Mouse (Mus musculus) limb, embryonic 13.5 days (tissue): ENCODE measurements around the gene Bloc1s5. TPM values are rescaled to one million over a fixed set of nuclear protein-coding genes. Genes with fewer than 3 reads are reported as not detected.
A peak's percentile ranks its signal among the peaks of the same experiment; 100 is the strongest.
"Not testable (repeated sequence)": the region's sequence is repeated elsewhere in the genome, so short reads cannot be mapped to it uniquely, and the experiment has no call there.

Experiments used
- ATAC-seq: fragments of 200-750 bp; cut with Nextera tagmentation; 2 replicates; pipeline ENCODE4 v1.8.0; 2017; ENCODE audit warnings: low read depth, moderate number of reproducible peaks, moderate TSS enrichment; ENCODE audit not compliant: low FRiP score
- H3K27ac ChIP-seq: fragments of 300-500 bp; sonication (generic); 2 replicates; pipeline ENCODE4 v1.5.1; 2015; ENCODE audit warnings: inconsistent platforms, mild to moderate bottlenecking, moderate library complexity
- H3K27me3 ChIP-seq: fragments of 300-500 bp; sonication (generic); 2 replicates; pipeline ENCODE4 v1.6.1; 2015; ENCODE audit warnings: mild to moderate bottlenecking, inconsistent platforms
- H3K36me3 ChIP-seq: fragments of 300-500 bp; sonication (generic); 2 replicates; pipeline ENCODE4 v1.6.1; 2015; ENCODE audit warnings: inconsistent platforms, mild to moderate bottlenecking, moderate library complexity
- H3K4me1 ChIP-seq: fragments of 300-500 bp; sonication (generic); 2 replicates; pipeline ENCODE4 v1.6.1; 2015; ENCODE audit warnings: inconsistent platforms
- H3K4me2 ChIP-seq: fragments of 300-500 bp; sonication (generic); replicated peaks from 2 replicates; pipeline ENCODE4 v1.6.1; 2015; ENCODE audit warnings: inconsistent platforms, mild to moderate bottlenecking, moderate library complexity
- H3K4me3 ChIP-seq: fragments of 300-500 bp; sonication (generic); 2 replicates; pipeline ENCODE4 v1.5.1; 2015; ENCODE audit warnings: moderate library complexity, mild to moderate bottlenecking, inconsistent platforms
- H3K9ac ChIP-seq: fragments of 300-500 bp; sonication (generic); 2 replicates; pipeline ENCODE4 v1.6.1; 2015; ENCODE audit warnings: mild to moderate bottlenecking, inconsistent platforms
- H3K9me3 ChIP-seq: fragments of 300-500 bp; sonication (generic); 2 replicates; pipeline ENCODE4 v1.6.1; 2016; ENCODE audit warnings: inconsistent platforms
- WGBS: fragments of 180-500 bp; shearing (Covaris S2); methylation state at CpG from one replicate; pipeline ENCODE4 v1.1.7; 2015; 5-methylcytosine and 5-hydroxymethylcytosine counted together
- polyA plus RNA-seq: library from polyadenylated mRNA; unstranded; fragments of >200 nt; fragmentation: Nextera tagmentation; extraction: Ambion mirVana; gene quantifications from 2 replicates; pipeline ENCODE4 v1.2.1, GENCODE M21; 2015

The Bloc1s5 gene
- polyA plus RNA-seq, 1 experiment from 2014 or later: 22.8 TPM

DNA sequence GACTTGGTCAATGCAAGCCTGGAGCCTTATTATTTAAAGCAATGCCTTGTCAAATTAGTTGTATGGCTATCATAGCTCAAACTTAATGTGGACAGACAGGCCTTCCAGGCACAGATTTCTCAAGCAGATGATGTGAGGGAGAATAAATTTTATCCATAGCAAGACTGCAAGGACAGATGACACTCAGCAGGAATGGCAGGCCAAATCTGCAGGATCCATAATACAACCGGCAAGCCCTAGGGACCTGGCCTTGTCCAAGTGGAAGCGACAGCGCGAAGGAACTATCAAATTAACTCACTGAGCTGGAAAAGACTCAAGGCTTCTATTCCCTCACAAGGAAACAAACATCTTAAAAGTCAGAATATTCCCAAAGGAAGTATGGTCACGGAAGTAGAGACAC, 6.1 kb upstream of the Bloc1s5 start:
- no peaks in the 10 kb centered on the region for H3K4me1 ChIP-seq
- 91% methylated on average over 5 of the region's 5 CpGs for WGBS
- no peak overlapping the region for H3K4me3 ChIP-seq
- no peaks in the 10 kb centered on the region for H3K27me3 ChIP-seq
- H3K9ac ChIP-seq: no peak overlapping the region
- ATAC-seq: no peak
- peaks cover 23% of the 10 kb centered on the region for H3K36me3 ChIP-seq
- peaks cover 4% of the 10 kb centered on the region; the same call in 1 of the 2 replicates for H3K9me3 ChIP-seq
- H3K27ac ChIP-seq: no peak overlapping the region
- H3K4me2 ChIP-seq: no peak overlapping the region

DNA sequence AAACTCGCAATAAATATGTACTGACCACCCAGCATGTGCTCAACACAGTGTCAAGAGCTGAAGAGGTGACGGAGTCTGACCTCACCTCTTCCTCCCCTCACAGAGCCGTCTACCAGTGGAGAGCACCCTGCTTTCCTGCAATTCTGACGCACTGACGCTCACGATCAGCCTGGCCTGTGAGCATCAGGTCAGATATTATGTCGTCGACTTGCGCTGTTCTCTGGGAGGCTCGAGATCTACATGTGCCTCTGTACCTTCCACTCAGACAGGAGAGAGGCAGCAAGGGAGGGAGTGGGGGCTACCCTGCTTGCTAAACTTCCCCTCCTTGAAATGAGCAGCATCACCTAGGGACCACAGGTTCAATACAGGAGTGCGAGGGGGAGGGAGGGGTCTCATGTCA, 3.8 kb upstream of the Bloc1s5 start:
- no peak overlapping the region for H3K27ac ChIP-seq
- no peaks in the 10 kb centered on the region for H3K27me3 ChIP-seq
- H3K4me3 ChIP-seq: no peak overlapping the region
- 79% methylated on average over 11 of the region's 11 CpGs for WGBS
- H3K9ac ChIP-seq: no peak overlapping the region
- H3K4me2 ChIP-seq: no peak overlapping the region
- peaks cover 3% of the 10 kb centered on the region; the same call in 1 of the 2 replicates for H3K9me3 ChIP-seq
- peaks cover 4% of the 10 kb centered on the region for H3K36me3 ChIP-seq
- no peak for ATAC-seq
- H3K4me1 ChIP-seq: peaks cover 6% of the 10 kb centered on the region; the same call in 1 of the 2 replicates

DNA sequence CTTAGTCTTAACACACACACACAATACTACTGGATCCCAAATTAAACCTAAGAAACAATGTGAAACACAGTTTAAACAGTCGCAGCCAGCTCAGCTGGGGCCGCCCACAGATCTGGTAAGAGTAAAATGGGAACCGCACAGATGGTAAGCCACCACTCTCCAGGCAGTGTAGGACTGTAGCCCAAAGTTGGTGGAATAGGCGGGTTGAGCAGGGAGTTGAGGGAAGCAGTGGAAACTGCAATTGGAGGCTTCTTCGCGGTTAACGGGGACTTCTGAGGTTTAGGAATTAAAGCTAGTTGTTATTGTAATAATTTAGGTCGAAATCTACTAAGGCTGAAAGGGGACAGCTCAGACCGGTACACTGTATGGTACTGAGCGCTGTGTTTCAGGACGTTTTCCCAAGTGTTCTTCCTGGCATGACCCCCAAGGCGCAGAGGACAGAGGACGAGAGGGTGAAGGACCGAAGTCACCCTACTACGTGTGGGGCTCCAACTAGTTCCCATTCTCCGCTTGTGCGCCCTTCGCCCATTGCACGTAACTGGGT, 581 bp downstream of the Bloc1s5 start:
- H3K36me3 ChIP-seq: peaks cover 6% of the 10 kb centered on the region
- no peaks in the 10 kb centered on the region for H3K27me3 ChIP-seq
- ATAC-seq: peak; percentile 75
- peak overlapping the region; percentile 71 for H3K4me2 ChIP-seq
- peak overlapping the region; percentile 69 for H3K4me3 ChIP-seq
- WGBS: 1% methylated on average over 19 of the region's 19 CpGs
- H3K27ac ChIP-seq: no peak overlapping the region; the same call in 1 of the 2 replicates
- no peaks in the 10 kb centered on the region for H3K9me3 ChIP-seq
- peak overlapping the region; percentile 76 for H3K9ac ChIP-seq
- peaks cover 6% of the 10 kb centered on the region; the same call in 1 of the 2 replicates for H3K4me1 ChIP-seq

DNA sequence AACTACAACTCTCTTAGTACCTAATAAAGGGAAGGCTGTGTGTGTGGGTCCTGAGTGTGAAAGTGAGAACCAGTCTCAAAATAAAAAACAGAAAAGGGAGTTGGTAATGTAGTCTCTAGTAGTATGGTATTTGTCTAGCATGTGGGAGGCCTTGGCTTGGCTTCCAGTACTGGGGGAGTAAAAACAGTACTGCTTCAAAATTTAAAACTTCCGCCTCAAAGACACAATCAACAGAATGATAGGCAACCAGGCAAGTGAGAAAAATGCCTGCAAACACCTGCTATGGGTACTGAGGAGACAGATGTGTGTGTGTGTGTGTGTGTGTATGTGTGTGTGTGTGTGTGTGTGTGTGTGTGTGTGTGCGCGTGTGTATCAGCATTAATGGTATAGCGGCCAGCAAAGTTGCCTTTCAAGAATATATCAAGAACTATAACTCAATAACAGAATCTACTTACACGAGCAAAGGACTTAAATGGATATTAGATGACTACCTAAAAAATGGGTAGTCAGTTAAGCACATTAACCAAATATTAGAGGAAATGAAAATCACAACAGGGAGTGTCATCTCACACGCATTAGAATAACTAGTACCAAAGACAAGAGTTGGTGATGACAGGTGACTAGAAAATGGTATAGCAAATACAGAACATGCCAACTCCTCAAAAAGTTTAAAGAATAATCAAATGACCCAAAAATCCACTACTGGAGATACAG, 1.5 kb downstream of the Bloc1s5 start:
- Histone ChIP-seq H3K9ac (peak overlapping the region; percentile 76; the same call in 1 of the 2 replicates), H3K27ac (no peak overlapping the region), H3K36me3 (peaks cover 9% of the 10 kb centered on the region), H3K4me1 (peaks cover 6% of the 10 kb centered on the region; the same call in 1 of the 2 replicates), H3K27me3 (no peaks in the 10 kb centered on the region), H3K9me3 (no peaks in the 10 kb centered on the region), H3K4me2 (peak overlapping the region; percentile 71), H3K4me3 (peak overlapping the region; percentile 69)
- 93% methylated on average over 6 of the region's 6 CpGs for WGBS
- no peak for ATAC-seq

DNA sequence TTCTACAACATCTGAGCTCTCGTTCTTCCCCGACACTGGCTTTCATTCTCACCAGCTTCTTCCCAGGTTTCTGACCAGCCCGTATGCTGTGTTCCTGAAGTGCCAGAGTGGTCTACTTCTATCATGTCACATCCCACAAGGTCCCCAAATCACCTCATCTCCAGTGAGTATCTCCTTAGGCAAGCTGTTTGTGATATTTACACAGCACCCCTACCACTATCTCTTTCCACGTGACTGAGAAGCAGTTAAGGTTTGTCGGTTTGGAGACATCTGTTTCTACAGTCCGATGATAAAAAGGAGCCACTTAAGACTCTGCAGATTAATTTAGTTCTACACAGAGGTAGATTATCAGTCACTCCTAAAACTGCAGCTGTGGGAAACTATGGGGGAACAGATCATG, 2.4 kb downstream of the Bloc1s5 start:
- H3K27ac ChIP-seq: no peak overlapping the region
- no peaks in the 10 kb centered on the region for H3K27me3 ChIP-seq
- ATAC-seq: no peak
- no peak overlapping the region for H3K9ac ChIP-seq
- 91% methylated on average over 6 of the region's 6 CpGs for WGBS
- H3K4me1 ChIP-seq: peaks cover 6% of the 10 kb centered on the region; the same call in 1 of the 2 replicates
- no peak overlapping the region for H3K4me2 ChIP-seq
- H3K9me3 ChIP-seq: no peaks in the 10 kb centered on the region
- H3K4me3 ChIP-seq: no peak overlapping the region
- peaks cover 9% of the 10 kb centered on the region for H3K36me3 ChIP-seq

DNA sequence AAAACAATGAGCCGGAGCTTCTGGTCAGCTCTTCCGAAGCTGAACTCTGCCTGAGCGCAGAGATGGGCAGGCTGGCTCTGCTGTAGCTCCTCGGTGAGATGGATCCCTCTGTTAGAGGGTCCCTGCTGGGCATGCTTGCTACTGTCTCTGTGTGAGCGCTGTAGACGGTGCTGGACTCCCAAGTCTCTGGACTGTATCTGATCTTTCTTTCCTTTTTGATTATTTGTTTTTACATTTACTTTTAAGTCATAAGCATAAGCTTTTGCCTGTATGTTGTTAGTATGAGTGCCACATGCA, 8.7 kb downstream of the Bloc1s5 start:
- WGBS: 46% methylated on average over 6 of the region's 6 CpGs
- ATAC-seq: no peak

DNA sequence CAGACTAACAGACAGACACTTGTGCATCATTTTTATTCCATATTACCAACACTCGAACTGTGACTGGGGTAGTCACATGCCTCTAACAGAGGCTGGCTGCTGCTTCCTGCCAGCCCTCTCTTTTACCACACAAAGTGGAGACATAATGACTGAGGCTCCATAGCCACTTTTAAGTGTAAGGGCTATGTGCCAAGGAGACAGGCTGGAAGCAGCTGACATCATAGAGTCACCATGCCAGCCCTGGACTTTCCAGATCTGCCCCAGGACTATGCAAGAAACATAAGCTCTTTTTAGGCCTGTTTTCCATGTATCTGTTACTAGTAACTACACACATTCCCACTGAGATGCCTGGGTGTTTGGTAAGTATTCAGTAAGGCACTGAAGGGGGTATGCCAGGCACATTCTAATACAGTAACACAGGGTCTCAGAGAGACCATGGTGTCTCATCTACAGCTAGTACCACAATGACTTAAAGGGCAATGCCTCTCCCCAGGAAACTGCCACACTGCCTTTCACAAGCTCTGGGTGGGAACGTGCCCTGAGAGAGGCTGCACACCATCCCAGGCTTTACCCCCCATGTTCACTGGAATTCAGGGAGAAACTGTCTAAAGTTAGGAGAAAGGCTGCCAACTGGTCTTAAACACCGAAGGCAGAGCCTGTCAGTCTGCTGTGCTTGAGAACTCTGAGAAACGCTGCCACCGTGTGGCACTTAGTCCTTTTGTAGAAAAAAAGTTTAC, 9.2 kb downstream of the Bloc1s5 start:
- Histone ChIP-seq H3K27me3 (no peaks in the 10 kb centered on the region), H3K4me1 (no peaks in the 10 kb centered on the region), H3K27ac (no peak overlapping the region), H3K9me3 (no peaks in the 10 kb centered on the region), H3K9ac (no peak overlapping the region), H3K36me3 (peaks cover 20% of the 10 kb centered on the region), H3K4me3 (no peak overlapping the region), H3K4me2 (no peak overlapping the region)
- 22% methylated on average over 5 of the region's 5 CpGs for WGBS
- no peak for ATAC-seq

More for the DNA sequence above, 8.7 kb downstream of the Bloc1s5 start:
- Histone ChIP-seq H3K4me2 (no peak overlapping the region), H3K9me3 (no peaks in the 10 kb centered on the region), H3K36me3 (peaks cover 20% of the 10 kb centered on the region), H3K27me3 (no peaks in the 10 kb centered on the region), H3K9ac (no peak overlapping the region), H3K27ac (no peak overlapping the region), H3K4me1 (no peaks in the 10 kb centered on the region), H3K4me3 (no peak overlapping the region)

DNA sequence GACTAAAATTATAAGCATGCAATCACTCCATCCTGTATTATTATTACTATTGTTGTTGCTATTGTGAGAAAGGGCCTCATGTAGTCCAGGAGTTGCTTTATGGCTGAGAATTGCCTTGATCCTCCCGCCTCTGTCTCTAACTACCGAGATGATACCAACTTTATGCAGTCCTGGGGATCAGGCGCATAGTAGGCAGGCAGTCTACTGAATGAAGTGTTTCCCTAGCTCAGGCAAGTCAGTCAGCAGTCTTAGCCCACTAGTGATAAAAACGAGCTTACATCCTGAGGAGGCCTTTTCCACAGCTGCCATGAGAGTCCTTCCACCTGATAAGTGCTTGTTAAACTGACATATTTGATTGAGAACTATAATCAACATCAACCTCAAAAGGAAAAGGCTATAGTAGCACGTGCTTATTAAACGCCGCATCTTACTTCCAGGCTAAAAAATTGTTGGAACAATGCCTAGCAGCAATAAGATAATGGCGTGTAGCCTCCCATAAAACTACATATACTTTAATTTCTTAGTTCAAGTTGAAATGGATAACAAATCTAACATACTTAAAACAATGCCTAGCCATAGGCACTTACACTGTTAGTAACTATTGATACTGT, 10.5 kb downstream of the Bloc1s5 start:
- Histone ChIP-seq H3K4me3 (no peak overlapping the region), H3K36me3 (peaks cover 14% of the 10 kb centered on the region), H3K9ac (no peak overlapping the region), H3K27me3 (no peaks in the 10 kb centered on the region), H3K4me2 (no peak overlapping the region), H3K9me3 (no peaks in the 10 kb centered on the region), H3K27ac (no peak overlapping the region), H3K4me1 (no peaks in the 10 kb centered on the region)
- ATAC-seq: no peak
- 81% methylated on average over 8 of the region's 8 CpGs for WGBS

DNA sequence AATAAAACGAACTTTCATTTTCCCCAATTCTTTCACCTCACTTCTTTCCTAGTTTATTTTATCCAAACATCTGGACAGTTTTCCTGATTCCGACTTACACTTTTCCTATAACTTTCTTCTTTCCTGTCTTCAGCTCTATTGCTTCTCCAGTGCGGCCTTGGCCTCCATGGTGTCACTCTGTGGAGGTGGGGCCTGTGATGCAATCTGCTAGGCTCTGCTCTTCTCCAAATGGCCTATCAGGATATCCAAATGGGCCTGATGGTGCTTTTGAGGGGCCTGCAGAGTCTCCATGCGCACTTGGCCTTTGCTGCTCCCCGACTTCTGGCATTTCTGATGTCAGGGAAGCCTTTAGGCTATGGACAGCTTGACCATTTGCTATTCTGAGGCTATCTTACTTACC, 11.6 kb downstream of the Bloc1s5 start:
- no peak overlapping the region for H3K4me3 ChIP-seq
- no peaks in the 10 kb centered on the region for H3K27me3 ChIP-seq
- H3K36me3 ChIP-seq: peaks cover 11% of the 10 kb centered on the region
- H3K4me2 ChIP-seq: no peak overlapping the region
- no peak overlapping the region for H3K27ac ChIP-seq
- 80% methylated on average over 5 of the region's 5 CpGs for WGBS
- no peak for ATAC-seq
- H3K9ac ChIP-seq: no peak overlapping the region
- no peaks in the 10 kb centered on the region for H3K9me3 ChIP-seq
- no peaks in the 10 kb centered on the region for H3K4me1 ChIP-seq

DNA sequence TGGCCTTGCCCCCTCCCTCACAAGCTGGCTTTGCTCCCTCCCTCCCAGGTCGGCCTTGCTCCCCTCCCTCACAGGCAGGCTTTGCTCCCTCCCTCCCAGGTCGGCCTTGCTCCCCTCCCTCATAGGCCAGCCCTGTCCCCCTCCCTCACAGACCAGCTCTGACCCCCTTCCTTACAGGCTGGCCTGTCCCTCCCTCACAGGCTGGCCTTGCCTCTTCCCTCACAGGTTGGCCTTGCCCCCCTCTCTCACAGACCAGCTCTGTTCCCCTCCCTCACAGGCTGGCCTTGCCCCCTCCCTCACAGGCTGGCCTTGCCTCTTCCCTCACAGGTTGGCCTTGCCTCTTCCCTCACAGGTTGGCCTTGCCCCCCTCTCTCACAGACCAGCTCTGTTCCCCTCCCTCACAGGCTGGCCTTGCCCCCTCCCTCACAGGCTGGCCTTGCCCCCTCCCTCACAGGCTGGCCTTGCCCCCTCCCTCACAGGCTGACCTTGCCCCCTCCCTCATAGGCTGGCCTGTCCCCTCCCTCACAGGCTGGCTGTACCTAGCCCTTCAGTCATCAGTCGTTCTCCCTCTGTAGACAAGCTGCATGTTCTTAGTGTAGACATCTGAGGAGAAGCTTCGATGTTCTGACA, 16.8 kb downstream of the Bloc1s5 start:
- not testable (repeated sequence) for H3K4me3 ChIP-seq, H3K27me3 ChIP-seq, H3K9me3 ChIP-seq, H3K27ac ChIP-seq, H3K9ac ChIP-seq, H3K4me2 ChIP-seq, H3K4me1 ChIP-seq, ATAC-seq
- WGBS: 62% methylated on average over 4 of the region's 4 CpGs
- H3K36me3 ChIP-seq: peaks cover 18% of the 10 kb centered on the region; the same call in 1 of the 2 replicates

DNA sequence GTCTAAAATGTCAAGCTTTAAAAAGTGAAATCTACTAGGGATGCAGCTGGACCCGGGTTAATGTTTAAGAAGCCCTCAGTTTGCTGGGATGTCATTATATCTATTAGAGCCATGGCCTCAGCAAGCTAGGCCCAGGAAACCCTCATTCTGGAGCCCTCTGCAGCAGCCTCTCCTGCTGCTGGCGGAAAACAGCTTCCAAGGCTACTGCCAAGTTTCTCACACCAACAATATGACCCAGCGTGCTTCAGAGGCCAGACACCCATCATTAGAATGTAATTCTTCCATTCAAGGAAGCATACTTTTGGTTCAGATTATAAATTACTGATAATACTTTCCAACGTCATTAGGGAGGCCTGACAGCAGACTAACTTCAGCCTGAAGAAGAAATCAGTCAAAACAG, 18.0 kb downstream of the Bloc1s5 start:
- Histone ChIP-seq H3K4me2 (no peak overlapping the region), H3K9ac (no peak overlapping the region), H3K9me3 (0 out of 2 replicates have a peak, but pooled peaks cover 4% of the 10 kb centered on the region), H3K4me1 (no peaks in the 10 kb centered on the region), H3K36me3 (peaks cover 31% of the 10 kb centered on the region), H3K27ac (no peak overlapping the region), H3K27me3 (no peaks in the 10 kb centered on the region), H3K4me3 (no peak overlapping the region)
- WGBS: 87% methylated on average over 4 of the region's 4 CpGs
- ATAC-seq: no peak

DNA sequence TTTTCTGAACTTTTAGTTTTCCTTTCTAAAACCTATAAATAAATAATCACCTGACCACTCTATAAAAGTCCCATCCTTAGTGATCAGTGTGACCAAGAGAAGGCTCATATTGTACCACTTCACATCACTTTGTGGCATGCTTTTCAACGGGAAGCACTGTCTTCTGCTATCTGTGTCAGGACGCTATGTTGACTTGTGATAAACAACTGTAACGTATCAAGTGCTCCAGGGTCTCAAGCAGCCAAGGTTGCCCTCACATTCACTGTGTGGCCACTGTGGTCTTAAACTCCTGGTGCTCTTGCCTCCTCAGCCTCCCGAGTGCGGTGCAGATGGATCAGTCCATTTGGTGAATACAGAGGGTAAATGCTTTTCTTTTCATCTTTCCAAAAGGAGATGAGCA, 19.3 kb downstream of the Bloc1s5 start:
- WGBS: 86% methylated on average over 5 of the region's 5 CpGs
- Histone ChIP-seq H3K4me3 (no peak overlapping the region), H3K9ac (no peak overlapping the region), H3K4me2 (no peak overlapping the region), H3K36me3 (peaks cover 32% of the 10 kb centered on the region), H3K9me3 (0 out of 2 replicates have a peak, but pooled peaks cover 4% of the 10 kb centered on the region), H3K4me1 (no peaks in the 10 kb centered on the region), H3K27ac (no peak overlapping the region), H3K27me3 (no peaks in the 10 kb centered on the region)
- no peak for ATAC-seq
